Mouse (Mus musculus) limb, embryonic 14.5 days (tissue): ENCODE measurements around the gene Tmem145. TPM values are rescaled to one million over a fixed set of nuclear protein-coding genes. Genes with fewer than 3 reads are reported as not detected.

ENCODE experiments used
- ATAC-seq: fragments of 200-750 bp; cut with Nextera tagmentation; 2 replicates; pipeline ENCODE4 v1.8.0; 2017; ENCODE audit warnings: low read depth, moderate number of reproducible peaks, moderate TSS enrichment; ENCODE audit not compliant: low FRiP score
- DNase-seq: peaks from one replicate; pipeline ENCODE4 v3.0.0-alpha.2; 2015; ENCODE audit warnings: low spot score
- H3K27ac ChIP-seq: fragments of 300-500 bp; sonication (generic); replicated peaks from 2 replicates; pipeline ENCODE4 v1.5.1; 2014; ENCODE audit warnings: low read depth, mild to moderate bottlenecking, low read length, moderate library complexity, mixed read lengths
- H3K27me3 ChIP-seq: fragments of 300-500 bp; sonication (generic); 2 replicates; pipeline ENCODE4 v1.6.1; 2014; ENCODE audit warnings: low read length, mixed read lengths; ENCODE audit not compliant: control insufficient read depth, insufficient read depth
- H3K36me3 ChIP-seq: fragments of 300-500 bp; sonication (generic); 2 replicates; pipeline ENCODE4 v1.6.1; 2014; ENCODE audit warnings: mild to moderate bottlenecking, low read length, moderate library complexity, mixed read lengths; ENCODE audit not compliant: control insufficient read depth, insufficient read depth
- H3K4me1 ChIP-seq: fragments of 300-500 bp; sonication (generic); 2 replicates; pipeline ENCODE4 v1.6.1; 2014; ENCODE audit warnings: antibody characterized with exemption, low read length, mixed read lengths; ENCODE audit not compliant: control insufficient read depth, insufficient read depth
- H3K4me2 ChIP-seq: fragments of 300-500 bp; sonication (generic); replicated peaks from 2 replicates; pipeline ENCODE4 v1.6.1; 2014; ENCODE audit warnings: low read depth, mild to moderate bottlenecking, low read length, moderate library complexity; ENCODE audit not compliant: severe bottlenecking
- H3K4me3 ChIP-seq: fragments of 300-500 bp; sonication (generic); replicated peaks from 2 replicates; pipeline ENCODE4 v1.5.1; 2014; ENCODE audit warnings: low read length
- H3K9ac ChIP-seq: fragments of 300-500 bp; sonication (generic); 2 replicates; pipeline ENCODE4 v1.6.1; 2014; ENCODE audit warnings: mild to moderate bottlenecking, low read depth, low read length, moderate library complexity; ENCODE audit not compliant: severe bottlenecking
- H3K9me3 ChIP-seq: fragments of 300-500 bp; sonication (generic); 2 replicates; pipeline ENCODE4 v1.6.1; 2016; ENCODE audit warnings: low read length; ENCODE audit not compliant: control insufficient read depth
- POLR2A ChIP-seq: fragments of 200-500 bp; IDR thresholded peaks from 2 replicates; pipeline ENCODE4 v1.8.0; 2012; ENCODE audit warnings: inconsistent platforms, mild to moderate bottlenecking, moderate library complexity, borderline replicate concordance; ENCODE audit not compliant: insufficient read depth, insufficient read length; ENCODE audit errors: extremely low read depth
- WGBS: fragments of 180-500 bp; shearing (Covaris S2); extraction: QIAGEN DNeasy Blood & Tissue Kit; methylation state at CpG from one replicate; pipeline ENCODE4 v1.1.7; 2014; 5-methylcytosine and 5-hydroxymethylcytosine counted together
- polyA plus RNA-seq, 2 experiments: library from polyadenylated mRNA; depleted of rRNA in 1 of 2; stranded (reverse) in 1 of 2; unstranded in 1 of 2; fragments of >200 nt; fragmentation: Nextera tagmentation in 1 of 2; extraction: Ambion mirVana in 1 of 2; gene quantifications; 2 replicates each; pipeline versions ENCODE4 v1.2.1 to v1.2.3; 2012 to 2014

The Tmem145 gene
- polyA plus RNA-seq, 2 experiments = 0.80 to 4.4 TPM

DNA sequence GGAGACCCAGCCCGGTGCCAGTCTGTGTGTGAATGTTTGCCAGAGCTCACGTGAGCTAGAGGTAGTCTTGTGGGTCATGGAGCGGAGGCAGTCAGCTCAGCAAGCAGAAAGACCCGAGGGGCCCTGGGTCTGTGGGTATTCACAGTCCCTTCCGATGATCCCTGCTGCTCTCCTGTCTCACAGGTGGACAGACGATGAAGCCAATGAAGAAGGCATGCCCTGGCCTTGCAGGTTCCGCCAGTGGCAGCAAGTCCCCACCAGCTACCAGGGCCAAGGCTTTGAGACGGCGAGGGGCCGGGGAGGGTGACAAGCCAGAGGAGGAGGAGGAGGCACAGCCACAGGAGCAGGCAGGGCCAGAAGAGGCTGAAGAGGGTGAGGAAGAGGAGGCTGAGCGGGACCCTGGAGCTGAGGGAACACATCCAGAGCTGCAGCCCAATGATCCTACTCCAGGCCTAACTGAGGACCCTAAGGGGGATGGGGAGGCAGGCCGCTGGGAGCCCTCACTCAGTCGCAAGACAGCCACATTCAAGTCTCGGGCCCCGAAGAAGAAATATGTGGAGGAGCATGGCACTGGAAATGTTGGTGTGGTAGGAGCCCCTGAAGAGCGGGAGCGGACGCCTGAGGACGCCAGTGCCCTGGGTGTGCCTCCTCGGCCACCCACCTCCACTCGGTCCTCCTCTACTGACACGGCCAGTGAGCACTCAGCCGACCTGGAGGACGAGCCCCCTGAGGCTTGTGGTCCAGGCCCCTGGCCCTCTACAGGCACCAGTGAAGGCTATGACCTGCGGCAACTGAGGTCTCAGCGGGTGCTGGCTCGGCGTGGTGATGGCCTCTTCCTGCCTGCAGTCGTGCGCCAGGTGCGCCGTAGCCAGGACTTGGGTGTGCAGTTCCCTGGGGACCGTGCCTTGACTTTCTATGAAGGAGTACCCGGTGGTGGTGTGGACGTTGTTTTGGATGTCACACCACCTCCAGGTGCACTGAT is 35.0 kb upstream of the Tmem145 start:
- DNase-seq (no peak), ATAC-seq (no peak)
- TF ChIP-seq POLR2A = no peak
- H3K9ac ChIP-seq = no peak overlapping the region; the same call in 1 of the 2 replicates
- WGBS = 87% methylated on average over 29 of the region's 35 CpGs
- H3K27ac ChIP-seq = no peak overlapping the region
- peaks cover 27% of the 10 kb centered on the region for H3K4me1 ChIP-seq
- H3K4me2 ChIP-seq = no peak overlapping the region
- H3K4me3 ChIP-seq = no peak overlapping the region
- H3K27me3 ChIP-seq = no peaks in the 10 kb centered on the region
- H3K36me3 ChIP-seq = peaks cover 42% of the 10 kb centered on the region
- H3K9me3 ChIP-seq = no peaks in the 10 kb centered on the region

GRCm38 (mm10) chr7:25271651-25272444 is 34.1 kb upstream of the Tmem145 start:
- ATAC-seq = no peak
- no peak for TF ChIP-seq POLR2A
- no peak overlapping the region for H3K27ac ChIP-seq
- H3K4me2 ChIP-seq = no peak overlapping the region
- H3K27me3 ChIP-seq = no peaks in the 10 kb centered on the region
- H3K9ac ChIP-seq = no peak overlapping the region
- WGBS = 89% methylated on average over 30 of the region's 30 CpGs
- no peaks in the 10 kb centered on the region for H3K9me3 ChIP-seq
- no peak for DNase-seq
- H3K4me3 ChIP-seq = no peak overlapping the region
- H3K36me3 ChIP-seq = peaks cover 42% of the 10 kb centered on the region
- H3K4me1 ChIP-seq = peaks cover 34% of the 10 kb centered on the region

GRCm38 (mm10) chr7:25272445-25273258 is 33.3 kb upstream of the Tmem145 start:
- TF ChIP-seq POLR2A = no peak
- Histone ChIP-seq H3K9ac (0 out of 2 replicates have a peak overlapping the region, but pooled peaks have one; percentile 4), H3K4me3 (no peak overlapping the region), H3K27me3 (no peaks in the 10 kb centered on the region), H3K27ac (no peak overlapping the region), H3K4me2 (no peak overlapping the region), H3K36me3 (peaks cover 42% of the 10 kb centered on the region), H3K9me3 (no peaks in the 10 kb centered on the region), H3K4me1 (peaks cover 39% of the 10 kb centered on the region)
- 91% methylated on average over 38 of the region's 38 CpGs for WGBS
- DNase-seq = no peak
- ATAC-seq = no peak

GRCm38 (mm10) chr7:25273259-25274241 is 32.4 kb upstream of the Tmem145 start:
- Histone ChIP-seq H3K36me3 (peaks cover 42% of the 10 kb centered on the region), H3K9me3 (no peaks in the 10 kb centered on the region), H3K9ac (no peak overlapping the region), H3K27me3 (no peaks in the 10 kb centered on the region), H3K4me3 (no peak overlapping the region), H3K4me1 (peaks cover 41% of the 10 kb centered on the region), H3K27ac (no peak overlapping the region), H3K4me2 (no peak overlapping the region)
- no peak for TF ChIP-seq POLR2A
- DNase-seq (no peak), ATAC-seq (no peak)
- 89% methylated on average over 18 of the region's 22 CpGs for WGBS
